Mouse (Mus musculus) spleen, adult 2 months (tissue): ENCODE results near the gene Upf3b. TPM values are rescaled to one million over a fixed set of nuclear protein-coding genes. Genes with fewer than 3 reads are reported as not detected.
"Not testable (repeated sequence)": the region's sequence is repeated elsewhere in the genome, so short reads cannot be mapped to it uniquely, and the experiment has no call there.

ENCODE experiments used
- DNase-seq, 2 experiments: peaks; one replicate each; pipeline versions ENCODE4 v3.0.0 to v3.0.0-alpha.2; 2012 to 2021; ENCODE audit warnings: low spot score in 2 of 2, low read depth in 1 of 2
- H3K27ac ChIP-seq: fragments of 200-500 bp; 2 replicates; pipeline ENCODE4 v1.5.1; 2012; ENCODE audit warnings: low read length, inconsistent platforms; ENCODE audit not compliant: insufficient read depth
- H3K27me3 ChIP-seq: fragments of 200-500 bp; 2 replicates; pipeline ENCODE4 v1.6.1; 2012; ENCODE audit warnings: mild to moderate bottlenecking, moderate library complexity, low read length, inconsistent platforms; ENCODE audit not compliant: control insufficient read depth, insufficient read depth
- H3K36me3 ChIP-seq: fragments of 200-500 bp; 2 replicates; pipeline ENCODE4 v1.6.1; 2012; ENCODE audit warnings: mild to moderate bottlenecking, low read length, inconsistent platforms; ENCODE audit not compliant: control insufficient read depth, insufficient read depth
- H3K4me1 ChIP-seq: fragments of 200-500 bp; 2 replicates; pipeline ENCODE4 v1.6.1; 2011; ENCODE audit warnings: inconsistent platforms; ENCODE audit not compliant: control insufficient read depth, insufficient read depth, insufficient read length
- H3K4me3 ChIP-seq: fragments of 200-500 bp; 2 replicates; pipeline ENCODE4 v1.5.1; 2011; ENCODE audit warnings: mild to moderate bottlenecking, inconsistent platforms; ENCODE audit not compliant: insufficient read depth, insufficient read length; ENCODE audit errors: extremely low read depth
- CTCF ChIP-seq: fragments of 200-500 bp; IDR thresholded peaks from 2 replicates; pipeline ENCODE4 v1.5.1; 2011; ENCODE audit warnings: mild to moderate bottlenecking, inconsistent platforms; ENCODE audit not compliant: insufficient read depth, insufficient read length, insufficient replicate concordance; ENCODE audit errors: extremely low read depth
- POLR2A ChIP-seq: fragments of 200-500 bp; IDR thresholded peaks from 2 replicates; pipeline ENCODE4 v1.6.1; 2011; ENCODE audit warnings: low read depth, low read length, inconsistent platforms
- WGBS: fragments of 180-500 bp; shearing (Covaris S2); methylation state at CpG from one replicate; pipeline ENCODE4 v1.1.7; 2018; 5-methylcytosine and 5-hydroxymethylcytosine counted together
- polyA plus RNA-seq: library from polyadenylated mRNA; depleted of rRNA; stranded (reverse); fragments of >200 nt; gene quantifications from 2 replicates; pipeline ENCODE4 v1.2.3, GENCODE M21; 2012; rRNA removed

Gene Upf3b
- 2.7 TPM in 2 replicates for polyA plus RNA-seq

- no peak for TF ChIP-seq POLR2A
- no peak for TF ChIP-seq CTCF
- Histone ChIP-seq H3K36me3 (no peaks in the 10 kb centered on the region), H3K4me1 (peaks cover 2% of the 10 kb centered on the region; the same call in 1 of the 2 replicates), H3K27ac (peak within 1 kb of the TSS; percentile 85), H3K4me3 (peak within 1 kb of the TSS; percentile 60), H3K27me3 (no peaks in the 10 kb centered on the region)
- peak; percentile 88 to 95 for DNase-seq
- 24% methylated on average over 30 of the region's 30 CpGs for WGBS
Measured at GRCm38 (mm10) chrX:37110193-37110880, at the start of gene Upf3b. Gene Upf3b, minus strand, starts transcription at chrX:37110322.

GRCm38 (mm10) chrX:37157839-37158238 is 47.7 kb upstream of the Upf3b start:
- H3K36me3 ChIP-seq: no peaks in the 10 kb centered on the region
- H3K27ac ChIP-seq: no peak overlapping the region
- H3K4me3 ChIP-seq: no peak overlapping the region
- 64% methylated on average over 4 of the region's 4 CpGs for WGBS
- no peaks in the 10 kb centered on the region for H3K4me1 ChIP-seq
- no peak for DNase-seq
- no peak for TF ChIP-seq CTCF
- no peak for TF ChIP-seq POLR2A
- H3K27me3 ChIP-seq: no peaks in the 10 kb centered on the region

GRCm38 (mm10) chrX:37144954-37145353 is 34.8 kb upstream of the Upf3b start:
- 91% methylated on average over 2 of the region's 2 CpGs for WGBS
- Histone ChIP-seq H3K27me3 (no peaks in the 10 kb centered on the region), H3K4me1 (no peaks in the 10 kb centered on the region), H3K27ac (no peak overlapping the region), H3K36me3 (peaks cover 2% of the 10 kb centered on the region; the same call in 1 of the 2 replicates), H3K4me3 (no peak overlapping the region)
- TF ChIP-seq CTCF (no peak), POLR2A (no peak)
- peak in 1 of 2 experiments; percentile 19 for DNase-seq

GRCm38 (mm10) chrX:37144498-37144897 is 34.4 kb upstream of the Upf3b start:
- WGBS: 56% methylated on average over 2 of the region's 4 CpGs

GRCm38 (mm10) chrX:37141732-37142131 is 31.6 kb upstream of the Upf3b start:
- WGBS: 69% methylated on average over 3 of the region's 3 CpGs
- no peaks in the 10 kb centered on the region for H3K4me1 ChIP-seq
- H3K27me3 ChIP-seq: no peaks in the 10 kb centered on the region
- TF ChIP-seq CTCF (no peak), POLR2A (no peak)
- no peak overlapping the region for H3K27ac ChIP-seq
- no peak overlapping the region for H3K4me3 ChIP-seq
- H3K36me3 ChIP-seq: peaks cover 3% of the 10 kb centered on the region; the same call in 1 of the 2 replicates
- no peak for DNase-seq

More at GRCm38 (mm10) chrX:37144498-37144897, 34.4 kb upstream of the Upf3b start:
- not testable (repeated sequence) for H3K27ac ChIP-seq, H3K36me3 ChIP-seq, H3K4me1 ChIP-seq, H3K27me3 ChIP-seq, H3K4me3 ChIP-seq, DNase-seq

- DNase-seq: peak; percentile 60 to 69
- Histone ChIP-seq H3K4me1 (no peaks in the 10 kb centered on the region; the same call in 1 of the 2 replicates), H3K27me3 (no peaks in the 10 kb centered on the region), H3K36me3 (peaks cover 2% of the 10 kb centered on the region; the same call in 1 of the 2 replicates), H3K4me3 (peak within 1 kb of the TSS; percentile 91), H3K27ac (peak within 1 kb of the TSS; percentile 87)
- no peak for TF ChIP-seq CTCF
- no peak for TF ChIP-seq POLR2A
- 28% methylated on average over 58 of the region's 58 CpGs for WGBS
Measured at GRCm38 (mm10) chrX:37126671-37127358, 16.7 kb upstream of the Upf3b start, which contains the start of gene Nkap. Gene Nkap, plus strand, starts transcription at chrX:37126795.

- no peak overlapping the region for H3K27ac ChIP-seq
- TF ChIP-seq POLR2A (no peak), CTCF (no peak)
- WGBS: 94% methylated on average over 7 of the region's 7 CpGs
- no peak overlapping the region for H3K4me3 ChIP-seq
- no peak for DNase-seq
- H3K36me3 ChIP-seq: no peaks in the 10 kb centered on the region
- H3K27me3 ChIP-seq: no peaks in the 10 kb centered on the region
- no peaks in the 10 kb centered on the region; the same call in 1 of the 2 replicates for H3K4me1 ChIP-seq
Measured at GRCm38 (mm10) chrX:37125511-37125910, 15.4 kb upstream of the Upf3b start.
